Comparison of ENCODE assay signal across 21 mouse cellular contexts in the genomic region with DNA sequence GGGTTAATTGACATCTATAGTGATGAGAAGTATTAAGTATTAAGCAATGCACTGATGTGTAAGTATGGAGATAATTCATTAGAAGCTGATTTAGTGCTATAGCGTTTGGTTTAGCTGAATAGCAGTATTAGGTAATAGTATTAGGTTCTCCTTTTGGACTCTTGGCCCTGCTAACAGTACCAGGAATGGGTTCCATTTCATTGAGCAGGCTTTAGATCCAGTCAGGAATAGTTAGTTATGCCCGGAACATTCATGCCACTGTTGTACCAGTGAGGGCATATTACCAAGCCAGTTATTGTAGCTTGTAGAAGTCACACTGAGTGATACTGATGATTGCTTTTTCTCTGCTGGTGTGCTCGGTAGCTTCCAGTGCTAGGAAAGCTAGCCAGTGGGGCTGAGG. TPM values are rescaled to one million over a fixed set of nuclear protein-coding genes. Genes with fewer than 3 reads are reported as not detected.
"Had no signal": no experiment of that assay in that cellular context is flagged by ENCODE, and none has a peak within 500 bp of the region (broad histone marks: within the 10 kb centered on the region; RNA-seq: fewer than 3 reads in every experiment).

No protein-coding gene starts in this region.

- H3K4me3 ChIP-seq: midbrain, embryonic 10.5 days; midbrain, embryonic 12.5 days; myocyte; neural tube, embryonic 13.5 days; neural tube, embryonic 15.5 days had no signal

- H3K9me3 ChIP-seq: midbrain, embryonic 10.5 days; midbrain, embryonic 12.5 days; neural tube, embryonic 13.5 days; neural tube, embryonic 15.5 days had no signal

- ATAC-seq: midbrain, embryonic 16.5 days had no signal

- DNase-seq: lung, adult 18-20 months; lung, embryonic 14.5 days; lung, postnatal 10 days; lung, postnatal 4 days; midbrain, embryonic 14.5 days; retina, postnatal 1 day; right cerebral cortex, adult 18-20 months; right cerebral cortex, postnatal 25 days; right cerebral cortex, postnatal 4 days; spleen, adult 18-20 months; thymus, adult 18-20 months; thymus, postnatal 14 days; thymus, postnatal 36 days had no signal

- H3K9ac ChIP-seq: lung, embryonic 14.5 days; midbrain, embryonic 12.5 days; neural tube, embryonic 15.5 days had no signal

- H3K36me3 ChIP-seq: midbrain, embryonic 10.5 days; midbrain, embryonic 12.5 days; neural tube, embryonic 13.5 days; neural tube, embryonic 15.5 days had no signal

- H3K27me3 ChIP-seq: midbrain, embryonic 12.5 days; neural tube, embryonic 13.5 days; neural tube, embryonic 15.5 days had no signal

- H3K4me2 ChIP-seq: lung, embryonic 14.5 days; midbrain, embryonic 12.5 days had no signal

- H3K27ac ChIP-seq: midbrain, embryonic 10.5 days; midbrain, embryonic 12.5 days; neural tube, embryonic 13.5 days; neural tube, embryonic 15.5 days had no signal

RNA-seq across cellular contexts. Expression of a gene that starts 0.6 kb away (rescaled TPM):
- total RNA-seq: megakaryocyte, adult 5-6 weeks had no signal

RNA-seq across cellular contexts. Expression of a gene that starts 31.4 kb away (rescaled TPM):
- total RNA-seq: megakaryocyte, adult 5-6 weeks; megakaryocyte-erythroid progenitor cell, adult 5-6 weeks had no signal
